Mouse (Mus musculus): ENCODE results near the gene Fam129b. TPM values are rescaled to one million over a fixed set of nuclear protein-coding genes. Genes with fewer than 3 reads are reported as not detected.

The Fam129b gene
- polyA plus RNA-seq, 1 experiment: 27.2 TPM

GRCm38 (mm10) chr2:32863317-32863716 lies 12.6 kb upstream of the Fam129b start:
- no peaks in the 10 kb centered on the region for H3K27me3 ChIP-seq (ENCODE audit: control insufficient read depth, insufficient read depth, low read length)
- TF ChIP-seq CTCF (IDR thresholded peaks at IDR 0.05; ENCODE audit: extremely low read depth, insufficient read length, insufficient replicate concordance, low read depth, low read length): no peak
- TF ChIP-seq POLR2A (IDR thresholded peaks at IDR 0.05; ENCODE audit: low read depth, low read length): no peak
- H3K4me3 ChIP-seq (ENCODE audit: low read depth, low read length): no peak overlapping the region
- no peaks in the 10 kb centered on the region for H3K36me3 ChIP-seq (ENCODE audit: control insufficient read depth, insufficient read depth, low read length)
- WGBS: 82% methylated on average over 3 of the region's 3 CpGs
- H3K4me1 ChIP-seq (ENCODE audit: control insufficient read depth, insufficient read depth, insufficient read length, low read length): no peaks in the 10 kb centered on the region
- H3K27ac ChIP-seq (ENCODE audit: insufficient read depth, low read depth, low read length): no peak overlapping the region

GRCm38 (mm10) chr2:32864755-32865154 lies 11.2 kb upstream of the Fam129b start:
- no peaks in the 10 kb centered on the region for H3K27me3 ChIP-seq (ENCODE audit: control insufficient read depth, insufficient read depth, low read length)
- WGBS: 53% methylated on average over 2 of the region's 2 CpGs
- TF ChIP-seq CTCF (IDR thresholded peaks at IDR 0.05; ENCODE audit: extremely low read depth, insufficient read length, insufficient replicate concordance, low read depth, low read length) (peak; percentile 42; the same call in 1 of the 2 replicates), POLR2A (IDR thresholded peaks at IDR 0.05; ENCODE audit: low read depth, low read length) (no peak)
- no peaks in the 10 kb centered on the region; the same call in 1 of the 2 replicates for H3K4me1 ChIP-seq (ENCODE audit: control insufficient read depth, insufficient read depth, insufficient read length, low read length)
- H3K36me3 ChIP-seq (ENCODE audit: control insufficient read depth, insufficient read depth, low read length): no peaks in the 10 kb centered on the region
- H3K27ac ChIP-seq (ENCODE audit: insufficient read depth, low read depth, low read length): no peak overlapping the region
- no peak overlapping the region for H3K4me3 ChIP-seq (ENCODE audit: low read depth, low read length)

- no peaks in the 10 kb centered on the region for H3K36me3 ChIP-seq (ENCODE audit: control insufficient read depth, insufficient read depth, low read length)
- H3K27ac ChIP-seq (ENCODE audit: insufficient read depth, low read depth, low read length): no peak overlapping the region
- WGBS: 27% methylated on average over 4 of the region's 4 CpGs
- no peak for TF ChIP-seq POLR2A (IDR thresholded peaks at IDR 0.05; ENCODE audit: low read depth, low read length)
- TF ChIP-seq CTCF (IDR thresholded peaks at IDR 0.05; ENCODE audit: extremely low read depth, insufficient read length, insufficient replicate concordance, low read depth, low read length): no peak
- H3K4me1 ChIP-seq (ENCODE audit: control insufficient read depth, insufficient read depth, insufficient read length, low read length): peaks cover 5% of the 10 kb centered on the region
- H3K4me3 ChIP-seq (ENCODE audit: low read depth, low read length): no peak overlapping the region
- H3K27me3 ChIP-seq (ENCODE audit: control insufficient read depth, insufficient read depth, low read length): no peaks in the 10 kb centered on the region
Observed at GRCm38 (mm10) chr2:32867354-32867753, 8.6 kb upstream of the Fam129b start.

- 24% methylated on average over 6 of the region's 6 CpGs for WGBS
- no peak overlapping the region for H3K4me3 ChIP-seq (ENCODE audit: low read depth, low read length)
- H3K27me3 ChIP-seq (ENCODE audit: control insufficient read depth, insufficient read depth, low read length): no peaks in the 10 kb centered on the region
- peaks cover 13% of the 10 kb centered on the region for H3K4me1 ChIP-seq (ENCODE audit: control insufficient read depth, insufficient read depth, insufficient read length, low read length)
- TF ChIP-seq CTCF (IDR thresholded peaks at IDR 0.05; ENCODE audit: extremely low read depth, insufficient read length, insufficient replicate concordance, low read depth, low read length) (no peak), POLR2A (IDR thresholded peaks at IDR 0.05; ENCODE audit: low read depth, low read length) (no peak)
- peak overlapping the region; percentile 63 for H3K27ac ChIP-seq (ENCODE audit: insufficient read depth, low read depth, low read length)
- no peaks in the 10 kb centered on the region for H3K36me3 ChIP-seq (ENCODE audit: control insufficient read depth, insufficient read depth, low read length)
Observed at GRCm38 (mm10) chr2:32869721-32870274, 6.1 kb upstream of the Fam129b start.

GRCm38 (mm10) chr2:32870275-32871100 lies 5.4 kb upstream of the Fam129b start:
- Histone ChIP-seq H3K36me3 (ENCODE audit: control insufficient read depth, insufficient read depth, low read length) (no peaks in the 10 kb centered on the region), H3K4me1 (ENCODE audit: control insufficient read depth, insufficient read depth, insufficient read length, low read length) (peaks cover 17% of the 10 kb centered on the region), H3K4me3 (ENCODE audit: low read depth, low read length) (no peak overlapping the region), H3K27me3 (ENCODE audit: control insufficient read depth, insufficient read depth, low read length) (no peaks in the 10 kb centered on the region), H3K27ac (ENCODE audit: insufficient read depth, low read depth, low read length) (peak overlapping the region; percentile 74)
- TF ChIP-seq CTCF (IDR thresholded peaks at IDR 0.05; ENCODE audit: extremely low read depth, insufficient read length, insufficient replicate concordance, low read depth, low read length): no peak
- no peak for TF ChIP-seq POLR2A (IDR thresholded peaks at IDR 0.05; ENCODE audit: low read depth, low read length)
- WGBS: 25% methylated on average over 8 of the region's 8 CpGs

- no peaks in the 10 kb centered on the region for H3K27me3 ChIP-seq (ENCODE audit: control insufficient read depth, insufficient read depth, low read length)
- H3K36me3 ChIP-seq (ENCODE audit: control insufficient read depth, insufficient read depth, low read length): no peaks in the 10 kb centered on the region
- H3K4me1 ChIP-seq (ENCODE audit: control insufficient read depth, insufficient read depth, insufficient read length, low read length): peaks cover 37% of the 10 kb centered on the region
- WGBS: 58% methylated on average over 3 of the region's 3 CpGs
- H3K4me3 ChIP-seq (ENCODE audit: low read depth, low read length): no peak overlapping the region
- H3K27ac ChIP-seq (ENCODE audit: insufficient read depth, low read depth, low read length): no peak overlapping the region
- TF ChIP-seq POLR2A (IDR thresholded peaks at IDR 0.05; ENCODE audit: low read depth, low read length) (no peak), CTCF (IDR thresholded peaks at IDR 0.05; ENCODE audit: extremely low read depth, insufficient read length, insufficient replicate concordance, low read depth, low read length) (no peak)
Observed at GRCm38 (mm10) chr2:32874070-32874469, 1.8 kb upstream of the Fam129b start.

GRCm38 (mm10) chr2:32874951-32875674 lies 801 bp upstream of the Fam129b start:
- WGBS: 17% methylated on average over 15 of the region's 15 CpGs
- H3K4me3 ChIP-seq (ENCODE audit: low read depth, low read length): peak overlapping the region; percentile 94
- H3K36me3 ChIP-seq (ENCODE audit: control insufficient read depth, insufficient read depth, low read length): no peaks in the 10 kb centered on the region
- peak overlapping the region; percentile 33 for H3K27ac ChIP-seq (ENCODE audit: insufficient read depth, low read depth, low read length)
- TF ChIP-seq POLR2A (IDR thresholded peaks at IDR 0.05; ENCODE audit: low read depth, low read length) (no peak), CTCF (IDR thresholded peaks at IDR 0.05; ENCODE audit: extremely low read depth, insufficient read length, insufficient replicate concordance, low read depth, low read length) (no peak)
- no peaks in the 10 kb centered on the region for H3K27me3 ChIP-seq (ENCODE audit: control insufficient read depth, insufficient read depth, low read length)
- H3K4me1 ChIP-seq (ENCODE audit: control insufficient read depth, insufficient read depth, insufficient read length, low read length): peaks cover 37% of the 10 kb centered on the region
